In genomic region chr17:86236026-86236712, GRCm38 (mm10) we compare ENCODE assay signal across 8 mouse cellular contexts.
DNase-seq lines count a peak whose midpoint lies in the region; ATAC-seq lines count a peak whose summit lies in the region.
"Had no signal": no experiment of that assay in that cellular context is flagged by ENCODE, and none has a peak within 500 bp of the region (broad histone marks: within the 10 kb centered on the region; RNA-seq: fewer than 3 reads in every experiment).

No protein-coding gene starts in this region.

- no peak overlapping the region for H3K9ac ChIP-seq in kidney, embryonic 16.5 days (replicated peaks; ENCODE audit: low read length)

- H3K4me1 ChIP-seq in kidney, embryonic 16.5 days (ENCODE audit: insufficient read depth, low read length), result peaks cover 4% of the 10 kb centered on the region; the same call in 1 of the 2 replicates

- no peaks in the 10 kb centered on the region for H3K27me3 ChIP-seq in kidney, embryonic 16.5 days (ENCODE audit: insufficient read depth, low read length)

- no peak for ATAC-seq in kidney, embryonic 16.5 days (ENCODE audit: low FRiP score, low TSS enrichment)

- H3K9me3 ChIP-seq in kidney, embryonic 16.5 days (ENCODE audit: low read length), result no peaks in the 10 kb centered on the region; the same call in 1 of the 2 replicates

- no peak overlapping the region for H3K27ac ChIP-seq in kidney, embryonic 16.5 days (ENCODE audit: low read length)
- H3K27ac ChIP-seq: macrophage had no signal

- WGBS in kidney, embryonic 16.5 days, result 80% methylated on average over 10 of the region's 10 CpGs

- DNase-seq in kidney, adult 8-10 months, result peak; percentile 40
- peak; percentile 44 for DNase-seq in Muller cell, postnatal 12 days (ENCODE audit: inconsistent ontology term)
- DNase-seq in adipocyte (ENCODE audit: low spot score), result peak; percentile 23
- DNase-seq in cerebellum, postnatal 36 days, result peak; percentile 81 to 94
- no peak for DNase-seq in frontal cortex, postnatal 36 days (ENCODE audit: low spot score in 2 of 2)
- no peak for DNase-seq in right cerebral cortex, adult 18-20 months

- H3K36me3 ChIP-seq in kidney, embryonic 16.5 days (ENCODE audit: insufficient read depth, low read length), result no peaks in the 10 kb centered on the region

- H3K4me2 ChIP-seq in kidney, embryonic 16.5 days (replicated peaks; ENCODE audit: low read depth, low read length), result no peak overlapping the region

- no peak overlapping the region for H3K4me3 ChIP-seq in kidney, embryonic 16.5 days (ENCODE audit: low read length)

Comparison
In these comparisons a context has a peak if more than half of its experiments do, and no peak if none do; other contexts are left out.
1. DNase-seq: peak in kidney, adult 8-10 months (2 of 2), Muller cell, postnatal 12 days (single experiment), adipocyte (single experiment) and cerebellum, postnatal 36 days (2 of 2); none in frontal cortex, postnatal 36 days (0 of 2) and right cerebral cortex, adult 18-20 months (single experiment).